Mouse (Mus musculus) liver, postnatal 0 days (tissue): ENCODE data around the gene Mrps27.

Experiments used
- CTCF ChIP-seq: sonication (generic); IDR thresholded peaks from 2 replicates; pipeline ENCODE4 v1.5.1; 2016; ENCODE audit warnings: antibody characterized with exemption, low read depth
- EP300 ChIP-seq: IDR thresholded peaks from 2 replicates; pipeline ENCODE4 v1.6.1; 2016; ENCODE audit warnings: antibody characterized with exemption, low read depth, mild to moderate bottlenecking

DNA sequence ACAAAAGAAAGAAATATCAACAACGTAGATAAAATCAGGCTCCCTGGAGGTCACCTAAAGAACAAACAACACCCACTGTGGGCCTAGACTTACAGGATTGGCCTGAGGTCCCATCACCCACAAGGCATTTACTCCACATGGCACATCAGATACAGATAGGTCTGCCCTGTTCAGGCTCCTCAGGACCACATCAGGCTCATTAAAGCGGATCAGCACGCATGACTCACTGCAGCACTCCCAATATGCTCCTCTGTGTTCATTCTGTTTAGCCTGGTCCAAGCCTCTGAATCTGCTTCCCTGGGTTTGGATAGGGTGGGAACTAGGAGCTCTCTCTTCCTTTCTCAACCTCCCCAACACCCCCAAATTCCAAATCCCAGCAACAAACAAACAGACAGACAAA lies 107.9 kb downstream of the Mrps27 start:
- no peak for TF ChIP-seq EP300
- no peak for TF ChIP-seq CTCF
